Mouse (Mus musculus): ENCODE results near the gene Npy4r. TPM values are rescaled to one million over a fixed set of nuclear protein-coding genes. Genes with fewer than 3 reads are reported as not detected.

Npy4r gene
- polyA plus RNA-seq, 2 experiments: 0.01 TPM; not detected in 1

GRCm38 (mm10) chr14:34104892-34105291 lies 47.4 kb downstream of the Npy4r start:
- Histone ChIP-seq H3K4me2 (ENCODE audit: low read depth) (no peak overlapping the region), H3K4me3 (ENCODE audit: insufficient read depth in 1 of 2, low read depth in 2 of 2, low read length in 2 of 2) (no peak overlapping the region), H3K27me3 (ENCODE audit: control insufficient read depth, insufficient read depth, low read length) (no peaks in the 10 kb centered on the region), H3K27ac (no peak overlapping the region), H3K9me3 (ENCODE audit: control insufficient read depth, low read length) (no peaks in the 10 kb centered on the region), H3K36me3 (replicated peaks; ENCODE audit: control insufficient read depth, insufficient read depth, low read depth) (no peaks in the 10 kb centered on the region), H3K4me1 (replicated peaks; ENCODE audit: control insufficient read depth in 2 of 2, insufficient read depth in 2 of 2, low read length in 1 of 2) (no peaks in the 10 kb centered on the region), H3K9ac (replicated peaks) (no peak overlapping the region)
- DNase-seq (ENCODE audit: low read depth in 3 of 3, low spot score in 3 of 3): peak in 2 of 3 experiments; percentile 4 to 12
- 18% methylated on average over 8 of the region's 8 CpGs for WGBS (ENCODE audit: insufficient replicate concordance)
- TF ChIP-seq EP300 (IDR thresholded peaks at IDR 0.05; ENCODE audit: low read depth) (no peak), CTCF (IDR thresholded peaks at IDR 0.05; ENCODE audit: low read depth) (peak; percentile 64)
- ATAC-seq (ENCODE audit: insufficient read depth): no peak

- H3K4me2 ChIP-seq (ENCODE audit: low read depth): no peak overlapping the region
- H3K36me3 ChIP-seq (replicated peaks; ENCODE audit: control insufficient read depth, insufficient read depth, low read depth): no peaks in the 10 kb centered on the region
- H3K9ac ChIP-seq (replicated peaks): no peak overlapping the region
- no peaks in the 10 kb centered on the region for H3K27me3 ChIP-seq (ENCODE audit: control insufficient read depth, insufficient read depth, low read length)
- WGBS (ENCODE audit: insufficient replicate concordance): 58% methylated on average over 3 of the region's 3 CpGs
- no peaks in the 10 kb centered on the region for H3K9me3 ChIP-seq (ENCODE audit: control insufficient read depth, low read length)
- no peak for TF ChIP-seq EP300 (IDR thresholded peaks at IDR 0.05; ENCODE audit: low read depth)
- no peak for TF ChIP-seq CTCF (IDR thresholded peaks at IDR 0.05; ENCODE audit: low read depth)
- DNase-seq (ENCODE audit: low read depth in 3 of 3, low spot score in 3 of 3): no peak
- no peaks in the 10 kb centered on the region for H3K4me1 ChIP-seq (replicated peaks; ENCODE audit: control insufficient read depth in 2 of 2, insufficient read depth in 2 of 2, low read length in 1 of 2)
- H3K4me3 ChIP-seq (ENCODE audit: insufficient read depth in 1 of 2, low read depth in 2 of 2, low read length in 2 of 2): no peak overlapping the region
- H3K27ac ChIP-seq: no peak overlapping the region
- no peak for ATAC-seq (ENCODE audit: insufficient read depth)
Measured at GRCm38 (mm10) chr14:34103855-34104254, 48.4 kb downstream of the Npy4r start.

DNA sequence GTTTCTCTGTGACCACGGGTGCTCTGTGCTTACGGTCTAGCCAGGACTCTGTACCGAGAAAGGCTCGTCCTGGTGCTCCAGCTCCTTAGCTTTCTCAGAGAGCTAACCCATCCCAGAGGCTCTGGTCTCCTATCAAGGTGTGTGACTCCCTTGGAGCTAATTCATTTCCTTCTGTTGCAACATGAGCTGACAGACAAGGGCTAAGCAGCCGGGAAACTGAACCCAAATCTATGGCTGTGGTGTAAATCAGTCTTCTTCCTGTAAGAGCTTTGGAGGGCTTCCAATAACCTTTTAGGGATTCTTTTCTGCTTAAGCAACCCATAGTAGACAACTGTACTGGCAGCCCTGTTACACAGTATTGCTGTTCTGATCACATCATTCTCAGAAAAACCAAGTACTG lies 49.7 kb downstream of the Npy4r start, which contains the start of gene A630023A22Rik:
A630023A22Rik (minus strand) TSS at position 154 of the 400 bp plus-strand sequence.
- 68% methylated on average over 5 of the region's 5 CpGs for WGBS (ENCODE audit: insufficient replicate concordance)
- H3K27ac ChIP-seq: no peak within 1 kb of the TSS
- H3K4me3 ChIP-seq (ENCODE audit: insufficient read depth in 1 of 2, low read depth in 2 of 2, low read length in 2 of 2): no peak within 1 kb of the TSS
- H3K9ac ChIP-seq (replicated peaks): no peak within 1 kb of the TSS
- DNase-seq (ENCODE audit: low read depth in 3 of 3, low spot score in 3 of 3) (no peak), ATAC-seq (ENCODE audit: insufficient read depth) (no peak)
- no peaks in the 10 kb centered on the region for H3K9me3 ChIP-seq (ENCODE audit: control insufficient read depth, low read length)
- no peaks in the 10 kb centered on the region for H3K36me3 ChIP-seq (replicated peaks; ENCODE audit: control insufficient read depth, insufficient read depth, low read depth)
- no peaks in the 10 kb centered on the region for H3K27me3 ChIP-seq (ENCODE audit: control insufficient read depth, insufficient read depth, low read length)
- TF ChIP-seq EP300 (IDR thresholded peaks at IDR 0.05; ENCODE audit: low read depth) (no peak), CTCF (IDR thresholded peaks at IDR 0.05; ENCODE audit: low read depth) (no peak)
- H3K4me1 ChIP-seq (replicated peaks; ENCODE audit: control insufficient read depth in 2 of 2, insufficient read depth in 2 of 2, low read length in 1 of 2): no peaks in the 10 kb centered on the region
- H3K4me2 ChIP-seq (ENCODE audit: low read depth): no peak within 1 kb of the TSS

GRCm38 (mm10) chr14:34096161-34096560 lies 56.1 kb downstream of the Npy4r start:
- Histone ChIP-seq H3K4me3 (ENCODE audit: insufficient read depth in 1 of 2, low read depth in 2 of 2, low read length in 2 of 2) (no peak overlapping the region), H3K27me3 (ENCODE audit: control insufficient read depth, insufficient read depth, low read length) (no peaks in the 10 kb centered on the region), H3K36me3 (replicated peaks; ENCODE audit: control insufficient read depth, insufficient read depth, low read depth) (no peaks in the 10 kb centered on the region), H3K9me3 (ENCODE audit: control insufficient read depth, low read length) (no peaks in the 10 kb centered on the region), H3K4me1 (replicated peaks; ENCODE audit: control insufficient read depth in 2 of 2, insufficient read depth in 2 of 2, low read length in 1 of 2) (no peaks in the 10 kb centered on the region), H3K4me2 (ENCODE audit: low read depth) (no peak overlapping the region), H3K9ac (replicated peaks) (no peak overlapping the region), H3K27ac (no peak overlapping the region)
- WGBS (ENCODE audit: insufficient replicate concordance): 46% methylated on average over 5 of the region's 5 CpGs
- no peak for ATAC-seq (ENCODE audit: insufficient read depth)
- no peak for DNase-seq (ENCODE audit: low read depth in 3 of 3, low spot score in 3 of 3)
- no peak for TF ChIP-seq CTCF (IDR thresholded peaks at IDR 0.05; ENCODE audit: low read depth)
- no peak for TF ChIP-seq EP300 (IDR thresholded peaks at IDR 0.05; ENCODE audit: low read depth)

Other genes with a start within 250 kb of the Npy4r start
- 3.7 and 3.9 TPM in 2 replicates for gene Gdf10, start 228.9 kb downstream of the Npy4r start, polyA plus RNA-seq (2012; rRNA removed)
- 4.8 and 4.9 TPM in 2 replicates for gene Gdf10, start 228.9 kb downstream of the Npy4r start, polyA plus RNA-seq (2014; fragmentation: Nextera tagmentation; extraction: Ambion mirVana)
- 3.6 and 4.1 TPM in 2 replicates for gene Gdf2, start 211.4 kb downstream of the Npy4r start, polyA plus RNA-seq (2012; rRNA removed)
- gene Gdf2, start 211.4 kb downstream of the Npy4r start, polyA plus RNA-seq (2014; fragmentation: Nextera tagmentation; extraction: Ambion mirVana): 6.6 and 7.9 TPM in 2 replicates
- 0.02 TPM in 2 replicates for gene Rbp3, start 198.5 kb downstream of the Npy4r start, polyA plus RNA-seq (2012; rRNA removed)
- gene Rbp3, start 198.5 kb downstream of the Npy4r start, polyA plus RNA-seq (2014; fragmentation: Nextera tagmentation; extraction: Ambion mirVana): not detected in 2 replicates
- 0.02 TPM in 1 of 2 replicates, not detected in the other for gene Zfp488, start 173.7 kb downstream of the Npy4r start, polyA plus RNA-seq (2012; rRNA removed)
- gene Zfp488, start 173.7 kb downstream of the Npy4r start, polyA plus RNA-seq (2014; fragmentation: Nextera tagmentation; extraction: Ambion mirVana): not detected in 2 replicates
- gene Gm30083, start 137.3 kb downstream of the Npy4r start, polyA plus RNA-seq (2012; rRNA removed): not detected in 2 replicates
- not detected in 2 replicates for gene Gm30083, start 137.3 kb downstream of the Npy4r start, polyA plus RNA-seq (2014; fragmentation: Nextera tagmentation; extraction: Ambion mirVana)
- gene Gm5460, start 135.7 kb downstream of the Npy4r start, polyA plus RNA-seq (2012; rRNA removed): not detected in 2 replicates
- gene Gm5460, start 135.7 kb downstream of the Npy4r start, polyA plus RNA-seq (2014; fragmentation: Nextera tagmentation; extraction: Ambion mirVana): not detected in 2 replicates
- not detected in 2 replicates for gene Antxrl, start 99.8 kb downstream of the Npy4r start, polyA plus RNA-seq (2012; rRNA removed)
- gene Antxrl, start 99.8 kb downstream of the Npy4r start, polyA plus RNA-seq (2014; fragmentation: Nextera tagmentation; extraction: Ambion mirVana): not detected in 2 replicates
- gene Anxa8, start 66.5 kb downstream of the Npy4r start, polyA plus RNA-seq (2012; rRNA removed): 0.03 and 0.06 TPM in 2 replicates
- gene Anxa8, start 66.5 kb downstream of the Npy4r start, polyA plus RNA-seq (2014; fragmentation: Nextera tagmentation; extraction: Ambion mirVana): 0.33 TPM in 1 of 2 replicates, not detected in the other
- gene A630023A22Rik, start 49.7 kb downstream of the Npy4r start, polyA plus RNA-seq (2012; rRNA removed): not detected in 2 replicates
- gene A630023A22Rik, start 49.7 kb downstream of the Npy4r start, polyA plus RNA-seq (2014; fragmentation: Nextera tagmentation; extraction: Ambion mirVana): not detected in 2 replicates
- 0.04 and 0.11 TPM in 2 replicates for gene Gprin2, start 49.2 kb upstream of the Npy4r start, polyA plus RNA-seq (2012; rRNA removed)
- gene Gprin2, start 49.2 kb upstream of the Npy4r start, polyA plus RNA-seq (2014; fragmentation: Nextera tagmentation; extraction: Ambion mirVana): 0.03 and 0.09 TPM in 2 replicates
- gene Syt15, start 67.1 kb upstream of the Npy4r start, polyA plus RNA-seq (2012; rRNA removed): 0.64 and 0.74 TPM in 2 replicates
- 0.13 and 0.30 TPM in 2 replicates for gene Syt15, start 67.1 kb upstream of the Npy4r start, polyA plus RNA-seq (2014; fragmentation: Nextera tagmentation; extraction: Ambion mirVana)
- 2.0 and 3.0 TPM in 2 replicates for gene Shld2, start 158.0 kb upstream of the Npy4r start, polyA plus RNA-seq (2012; rRNA removed)
- 4.8 and 5.6 TPM in 2 replicates for gene Shld2, start 158.0 kb upstream of the Npy4r start, polyA plus RNA-seq (2014; fragmentation: Nextera tagmentation; extraction: Ambion mirVana)
- 140 and 186 TPM in 2 replicates for gene Glud1, start 158.2 kb upstream of the Npy4r start, polyA plus RNA-seq (2012; rRNA removed)
- gene Glud1, start 158.2 kb upstream of the Npy4r start, polyA plus RNA-seq (2014; fragmentation: Nextera tagmentation; extraction: Ambion mirVana): 145 and 151 TPM in 2 replicates
- 0.48 TPM in 1 of 2 replicates, not detected in the other for gene Fam25c, start 202.9 kb upstream of the Npy4r start, polyA plus RNA-seq (2012; rRNA removed)
- gene Fam25c, start 202.9 kb upstream of the Npy4r start, polyA plus RNA-seq (2014; fragmentation: Nextera tagmentation; extraction: Ambion mirVana): 0.28 and 0.40 TPM in 2 replicates
- gene Sncg, start 222.3 kb upstream of the Npy4r start, polyA plus RNA-seq (2012; rRNA removed): 0.17 and 0.21 TPM in 2 replicates
- gene Sncg, start 222.3 kb upstream of the Npy4r start, polyA plus RNA-seq (2014; fragmentation: Nextera tagmentation; extraction: Ambion mirVana): not detected in 2 replicates
- 1.0 and 1.1 TPM in 2 replicates for gene Mmrn2, start 223.0 kb upstream of the Npy4r start, polyA plus RNA-seq (2012; rRNA removed)
- gene Mmrn2, start 223.0 kb upstream of the Npy4r start, polyA plus RNA-seq (2014; fragmentation: Nextera tagmentation; extraction: Ambion mirVana): 1.3 and 1.8 TPM in 2 replicates